Mouse (Mus musculus) heart, adult 8-10 months (tissue): ENCODE measurements around the gene Hp. TPM values are rescaled to one million over a fixed set of nuclear protein-coding genes. Genes with fewer than 3 reads are reported as not detected.

Experiments used
- DNase-seq: peaks from one replicate; pipeline ENCODE4 v3.0.0; 2022; ENCODE audit warnings: low spot score
- total RNA-seq, 4 experiments: library from RNA; stranded (reverse); gene quantifications; 2 replicates each; pipeline ENCODE4 v1.2.4; 2022

Gene Hp
- total RNA-seq: 10 to 100 TPM in 1 of 4 experiments, 1 to 10 TPM in 3; 2.3 to 12.6 (median 5.1) TPM

- DNase-seq: no peak
Observed at GRCm38 (mm10) chr8:109578900-109579301, at the start of gene Hp. Gene Hp (minus strand): TSS chr8:109579172.

GRCm38 (mm10) chr8:109628638-109629037 lies 49.7 kb upstream of the Hp start:
- no peak for DNase-seq

GRCm38 (mm10) chr8:109615569-109615968 lies 36.6 kb upstream of the Hp start:
- DNase-seq: no peak

- DNase-seq: no peak
Observed at GRCm38 (mm10) chr8:109614243-109615210, 35.6 kb upstream of the Hp start, which contains the start of gene Pkd1l3. Gene Pkd1l3 (plus strand): TSS chr8:109614517.

- peak; percentile 31 for DNase-seq
Observed at GRCm38 (mm10) chr8:109609153-109609502, 30.2 kb upstream of the Hp start.

- DNase-seq: peak; percentile 96
Observed at GRCm38 (mm10) chr8:109608271-109609152, 29.5 kb upstream of the Hp start, which contains the start of gene Dhodh. Gene Dhodh (minus strand): TSS chr8:109608673.

GRCm38 (mm10) chr8:109607650-109608049 lies 28.7 kb upstream of the Hp start:
- DNase-seq: no peak

GRCm38 (mm10) chr8:109606725-109607124 lies 27.8 kb upstream of the Hp start:
- DNase-seq: no peak

GRCm38 (mm10) chr8:109595854-109596253 lies 16.9 kb upstream of the Hp start:
- DNase-seq: peak; percentile 13

- no peak for DNase-seq
Observed at GRCm38 (mm10) chr8:109593117-109593788, 14.3 kb upstream of the Hp start.

GRCm38 (mm10) chr8:109592164-109592563 lies 13.2 kb upstream of the Hp start:
- DNase-seq: no peak

GRCm38 (mm10) chr8:109591367-109591766 lies 12.4 kb upstream of the Hp start:
- DNase-seq: no peak

GRCm38 (mm10) chr8:109590901-109591300 lies 11.9 kb upstream of the Hp start:
- DNase-seq: no peak

GRCm38 (mm10) chr8:109586972-109587504 lies 8.1 kb upstream of the Hp start:
- DNase-seq: no peak

GRCm38 (mm10) chr8:109585652-109586051 lies 6.7 kb upstream of the Hp start:
- no peak for DNase-seq

- no peak for DNase-seq
Observed at GRCm38 (mm10) chr8:109584830-109585229, 5.9 kb upstream of the Hp start.

- DNase-seq: no peak
Observed at GRCm38 (mm10) chr8:109584293-109584692, 5.3 kb upstream of the Hp start.

GRCm38 (mm10) chr8:109576311-109576710 lies 2.7 kb downstream of the Hp start:
- DNase-seq: no peak

GRCm38 (mm10) chr8:109571139-109571538 lies 7.8 kb downstream of the Hp start:
- DNase-seq: no peak

- DNase-seq: peak; percentile 100
Observed at GRCm38 (mm10) chr8:109565498-109566333, 13.3 kb downstream of the Hp start, which contains the start of the genes Dhx38 and Txnl4b. Gene Dhx38 (minus strand): TSS chr8:109565861. Gene Txnl4b (plus strand): TSS chr8:109565892.
